Mouse (Mus musculus) hindbrain, embryonic 11.5 days (tissue): ENCODE measurements around the gene Nfib. TPM values are rescaled to one million over a fixed set of nuclear protein-coding genes. Genes with fewer than 3 reads are reported as not detected.

Experiments used
- ATAC-seq: fragments of 200-750 bp; cut with Nextera tagmentation; 2 replicates; pipeline ENCODE4 v1.8.0; 2017; ENCODE audit warnings: mild to moderate bottlenecking, moderate TSS enrichment, moderate library complexity; ENCODE audit not compliant: low FRiP score
- DNase-seq: peaks from one replicate; pipeline ENCODE4 v3.0.0-alpha.2; 2015; ENCODE audit warnings: low spot score
- H3K27ac ChIP-seq: fragments of 300-500 bp; sonication (generic); 2 replicates; pipeline ENCODE4 v1.5.1; 2014; ENCODE audit warnings: mild to moderate bottlenecking, low read depth, low read length
- H3K27me3 ChIP-seq: fragments of 300-500 bp; sonication (generic); 2 replicates; pipeline ENCODE4 v1.6.1; 2014; ENCODE audit warnings: mild to moderate bottlenecking, low read length, moderate library complexity, mixed read lengths; ENCODE audit not compliant: control insufficient read depth, insufficient read depth
- H3K36me3 ChIP-seq: fragments of 300-500 bp; sonication (generic); 2 replicates; pipeline ENCODE4 v1.6.1; 2014; ENCODE audit warnings: mild to moderate bottlenecking, low read length, moderate library complexity, mixed read lengths; ENCODE audit not compliant: control insufficient read depth, insufficient read depth
- H3K4me1 ChIP-seq: fragments of 300-500 bp; sonication (generic); replicated peaks from 2 replicates; pipeline ENCODE4 v1.6.1; 2014; ENCODE audit warnings: low read length, mixed read lengths; ENCODE audit not compliant: control insufficient read depth, insufficient read depth
- H3K4me2 ChIP-seq: fragments of 300-500 bp; sonication (generic); replicated peaks from 2 replicates; pipeline ENCODE4 v1.6.1; 2014; ENCODE audit warnings: mild to moderate bottlenecking, low read depth, low read length
- H3K4me3 ChIP-seq: fragments of 300-500 bp; sonication (generic); 2 replicates; pipeline ENCODE4 v1.5.1; 2014; ENCODE audit warnings: low read depth, low read length
- H3K9ac ChIP-seq: fragments of 300-500 bp; sonication (generic); 2 replicates; pipeline ENCODE4 v1.6.1; 2014; ENCODE audit warnings: low read depth, low read length
- H3K9me3 ChIP-seq: fragments of 300-500 bp; sonication (generic); 2 replicates; pipeline ENCODE4 v1.6.1; 2016; ENCODE audit warnings: low read length; ENCODE audit not compliant: control insufficient read depth
- WGBS: fragments of 180-500 bp; shearing (Covaris S2); extraction: QIAGEN DNeasy Blood & Tissue Kit; methylation state at CpG from one replicate; pipeline ENCODE4 v1.1.7; 2014; 5-methylcytosine and 5-hydroxymethylcytosine counted together
- polyA plus RNA-seq: library from polyadenylated mRNA; unstranded; fragments of >200 nt; fragmentation: Nextera tagmentation; extraction: Ambion mirVana; gene quantifications from 2 replicates; pipeline ENCODE4 v1.2.1, GENCODE M21; 2014

The Nfib gene
- polyA plus RNA-seq, 1 experiment from 2014 or later: 38.6 TPM

GRCm38 (mm10) chr4:82614466-82614805, 91.1 kb downstream of the Nfib start:
- H3K27me3 ChIP-seq: no peaks in the 10 kb centered on the region
- no peak overlapping the region for H3K4me3 ChIP-seq
- 35% methylated on average over 7 of the region's 7 CpGs for WGBS
- ATAC-seq (peak; percentile 58), DNase-seq (no peak)
- peak overlapping the region; percentile 2; the same call in 1 of the 2 replicates for H3K27ac ChIP-seq
- no peaks in the 10 kb centered on the region for H3K9me3 ChIP-seq
- no peak overlapping the region for H3K4me2 ChIP-seq
- H3K9ac ChIP-seq: no peak overlapping the region
- H3K36me3 ChIP-seq: no peaks in the 10 kb centered on the region
- H3K4me1 ChIP-seq: no peaks in the 10 kb centered on the region; the same call in 1 of the 2 replicates

GRCm38 (mm10) chr4:82613606-82614465, 91.7 kb downstream of the Nfib start:
- Histone ChIP-seq H3K27ac (peak overlapping the region; percentile 45; the same call in 1 of the 2 replicates), H3K4me3 (no peak overlapping the region), H3K27me3 (no peaks in the 10 kb centered on the region), H3K4me1 (no peaks in the 10 kb centered on the region; the same call in 1 of the 2 replicates), H3K4me2 (no peak overlapping the region), H3K9ac (no peak overlapping the region), H3K36me3 (no peaks in the 10 kb centered on the region), H3K9me3 (no peaks in the 10 kb centered on the region)
- peak; percentile 80 for DNase-seq
- 28% methylated on average over 7 of the region's 7 CpGs for WGBS
- peak; percentile 77 for ATAC-seq

DNA sequence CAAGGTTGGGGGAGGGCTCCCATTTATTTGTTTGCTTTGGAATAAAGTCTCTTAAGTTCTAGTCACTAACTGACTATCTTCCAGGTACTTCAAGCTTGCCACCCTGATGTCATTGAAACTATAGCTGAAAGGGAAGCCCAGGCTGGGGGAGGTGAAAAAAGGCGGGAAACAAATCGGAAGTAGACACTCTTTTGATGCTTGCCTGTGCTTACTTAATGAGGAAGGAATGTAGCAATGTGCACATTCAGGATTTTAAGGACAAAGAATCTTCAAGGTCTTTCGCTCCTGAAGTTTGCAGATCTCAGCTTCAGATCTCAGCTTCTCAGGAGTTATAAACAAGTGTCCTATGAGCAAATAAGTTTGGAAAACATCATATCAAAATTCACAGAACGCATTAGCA, 95.9 kb downstream of the Nfib start:
- H3K9ac ChIP-seq: no peak overlapping the region
- no peak for DNase-seq
- H3K36me3 ChIP-seq: no peaks in the 10 kb centered on the region
- no peaks in the 10 kb centered on the region for H3K27me3 ChIP-seq
- WGBS: 83% methylated on average over 4 of the region's 4 CpGs
- no peaks in the 10 kb centered on the region; the same call in 1 of the 2 replicates for H3K4me1 ChIP-seq
- H3K27ac ChIP-seq: no peak overlapping the region
- H3K9me3 ChIP-seq: no peaks in the 10 kb centered on the region
- no peak overlapping the region for H3K4me3 ChIP-seq
- no peak for ATAC-seq
- H3K4me2 ChIP-seq: no peak overlapping the region

GRCm38 (mm10) chr4:82608768-82609610, 96.6 kb downstream of the Nfib start:
- Histone ChIP-seq H3K9me3 (no peaks in the 10 kb centered on the region), H3K4me2 (no peak overlapping the region), H3K27ac (no peak overlapping the region), H3K27me3 (no peaks in the 10 kb centered on the region), H3K4me1 (no peaks in the 10 kb centered on the region), H3K4me3 (no peak overlapping the region), H3K9ac (no peak overlapping the region), H3K36me3 (no peaks in the 10 kb centered on the region)
- no peak for ATAC-seq
- DNase-seq: no peak
- 74% methylated on average over 9 of the region's 9 CpGs for WGBS

- no peak for ATAC-seq
- H3K4me1 ChIP-seq: no peaks in the 10 kb centered on the region
- no peak overlapping the region for H3K4me2 ChIP-seq
- no peak overlapping the region for H3K9ac ChIP-seq
- H3K27ac ChIP-seq: no peak overlapping the region
- H3K36me3 ChIP-seq: no peaks in the 10 kb centered on the region
- H3K4me3 ChIP-seq: no peak overlapping the region
- whole genome bisulfite sequencing: 89% methylated on average over 4 of the region's 4 CpGs
- no peaks in the 10 kb centered on the region for H3K27me3 ChIP-seq
- H3K9me3 ChIP-seq: no peaks in the 10 kb centered on the region
- DNase-seq: no peak
Observed at GRCm38 (mm10) chr4:82607266-82607665, 98.3 kb downstream of the Nfib start.

GRCm38 (mm10) chr4:82606351-82606750, 99.2 kb downstream of the Nfib start:
- DNase-seq: no peak
- Histone ChIP-seq H3K4me1 (no peaks in the 10 kb centered on the region), H3K27me3 (no peaks in the 10 kb centered on the region), H3K9ac (no peak overlapping the region), H3K4me2 (no peak overlapping the region), H3K9me3 (no peaks in the 10 kb centered on the region), H3K4me3 (no peak overlapping the region), H3K27ac (no peak overlapping the region), H3K36me3 (no peaks in the 10 kb centered on the region)
- no peak for ATAC-seq
- WGBS: 89% methylated on average over 9 of the region's 9 CpGs

GRCm38 (mm10) chr4:82605034-82605784, 100.3 kb downstream of the Nfib start:
- Histone ChIP-seq H3K4me3 (no peak overlapping the region), H3K4me2 (no peak overlapping the region), H3K9ac (no peak overlapping the region), H3K36me3 (no peaks in the 10 kb centered on the region), H3K9me3 (no peaks in the 10 kb centered on the region), H3K4me1 (no peaks in the 10 kb centered on the region), H3K27ac (no peak overlapping the region), H3K27me3 (no peaks in the 10 kb centered on the region)
- ATAC-seq (no peak), DNase-seq (no peak)
- 81% methylated on average over 14 of the region's 14 CpGs for WGBS

GRCm38 (mm10) chr4:82604501-82604900, 101.0 kb downstream of the Nfib start:
- 69% methylated on average over 4 of the region's 4 CpGs for WGBS
- no peak for DNase-seq
- H3K9ac ChIP-seq: no peak overlapping the region
- ATAC-seq: no peak
- H3K27me3 ChIP-seq: no peaks in the 10 kb centered on the region
- no peaks in the 10 kb centered on the region for H3K9me3 ChIP-seq
- H3K27ac ChIP-seq: no peak overlapping the region
- H3K36me3 ChIP-seq: no peaks in the 10 kb centered on the region
- no peak overlapping the region for H3K4me3 ChIP-seq
- H3K4me2 ChIP-seq: no peak overlapping the region
- no peaks in the 10 kb centered on the region for H3K4me1 ChIP-seq
